Mouse (Mus musculus) erythroblast, embryonic 14.5 days (primary cell): ENCODE measurements around the gene Slc35f6. TPM values are rescaled to one million over a fixed set of nuclear protein-coding genes. Genes with fewer than 3 reads are reported as not detected.

Source experiments
- H3K27me3 ChIP-seq: 2 replicates; pipeline ENCODE4 v1.6.1; 2012; ENCODE audit warnings: inconsistent platforms; ENCODE audit not compliant: control insufficient read depth
- H3K36me3 ChIP-seq: 2 replicates; pipeline ENCODE4 v1.6.1; 2012; ENCODE audit warnings: mild to moderate bottlenecking, inconsistent platforms; ENCODE audit not compliant: control insufficient read depth
- H3K4me1 ChIP-seq: 2 replicates; pipeline ENCODE4 v1.6.1; 2012; ENCODE audit warnings: inconsistent platforms; ENCODE audit not compliant: control insufficient read depth
- H3K4me3 ChIP-seq: replicated peaks from 2 replicates; pipeline ENCODE3; 2012; ENCODE audit warnings: moderate library complexity, mild to moderate bottlenecking, inconsistent platforms
- H3K9me3 ChIP-seq: 2 replicates; pipeline ENCODE4 v1.6.1; 2012; ENCODE audit warnings: low read length, inconsistent platforms, mixed read lengths; ENCODE audit not compliant: control insufficient read depth
- GATA1 ChIP-seq: IDR thresholded peaks from 2 replicates; pipeline ENCODE4 v1.6.1; 2012; ENCODE audit warnings: low read length, inconsistent platforms, mixed read lengths
- TAL1 ChIP-seq: IDR thresholded peaks from 3 replicates; pipeline ENCODE4 v1.6.1; 2012; ENCODE audit warnings: low read length, inconsistent platforms, mixed read lengths
- polyA plus RNA-seq: library from polyadenylated mRNA; stranded (reverse); fragments of >175 nt; gene quantifications from 2 replicates; pipeline ENCODE4 v1.2.3, GENCODE M21; 2012

Slc35f6 gene
- polyA plus RNA-seq, 1 experiment = 0.45 TPM

DNA sequence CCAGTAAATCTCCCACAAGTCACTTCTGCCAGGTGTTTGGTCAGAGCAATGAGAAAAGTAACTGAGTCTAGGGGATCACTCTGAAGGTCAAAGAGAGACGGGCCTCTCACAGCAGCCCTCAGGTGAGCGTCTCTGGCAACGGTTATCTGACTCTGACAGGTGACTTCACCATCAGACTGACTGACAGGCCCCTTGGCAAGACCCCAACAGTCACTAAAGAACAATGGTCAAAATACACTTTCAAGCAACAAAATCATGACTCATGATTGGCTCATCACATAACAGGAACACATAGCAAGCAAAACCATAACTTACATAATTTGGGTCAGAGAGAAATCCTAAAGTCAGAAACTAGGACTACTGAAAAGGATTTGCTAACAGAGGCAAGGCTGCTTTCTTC, 54.1 kb downstream of the Slc35f6 start:
- no peaks in the 10 kb centered on the region for H3K36me3 ChIP-seq
- peaks cover 15% of the 10 kb centered on the region for H3K27me3 ChIP-seq
- H3K9me3 ChIP-seq = peaks cover under 1% of the 10 kb centered on the region; the same call in 1 of the 2 replicates
- H3K4me3 ChIP-seq = no peak overlapping the region
- no peak for TF ChIP-seq TAL1
- TF ChIP-seq GATA1 = no peak
- peaks cover 2% of the 10 kb centered on the region; the same call in 1 of the 2 replicates for H3K4me1 ChIP-seq

Other genes with a start within 250 kb of the Slc35f6 start
- gene Otof, start 186.0 kb upstream of the Slc35f6 start, polyA plus RNA-seq = not detected in 2 replicates
- gene 1700001C02Rik, start 181.9 kb upstream of the Slc35f6 start, polyA plus RNA-seq = not detected in 2 replicates
- not detected in 2 replicates for gene Cib4, start 102.1 kb upstream of the Slc35f6 start, polyA plus RNA-seq
- gene Kcnk3, start 59.8 kb upstream of the Slc35f6 start, polyA plus RNA-seq = 0.03 TPM in 1 of 2 replicates, not detected in the other
- 68.1 and 83.8 TPM in 2 replicates for gene Cenpa, start 18.8 kb downstream of the Slc35f6 start, polyA plus RNA-seq
- 0.01 TPM in 1 of 2 replicates, not detected in the other for gene Dpysl5, start 63.6 kb downstream of the Slc35f6 start, polyA plus RNA-seq
- 0.09 TPM in 1 of 2 replicates, not detected in the other for gene Mapre3, start 166.7 kb downstream of the Slc35f6 start, polyA plus RNA-seq
- 0.90 and 1.2 TPM in 2 replicates for gene Tmem214, start 220.1 kb downstream of the Slc35f6 start, polyA plus RNA-seq
- 2.4 and 2.7 TPM in 2 replicates for gene Agbl5, start 240.8 kb downstream of the Slc35f6 start, polyA plus RNA-seq